Mouse (Mus musculus): Measurements from ENCODE around the gene Cdkn2b.

- TF ChIP-seq POLR2A (IDR thresholded peaks at IDR 0.05; ENCODE audit: low read depth, low read length) = no peak
- TF ChIP-seq CTCF (conservative IDR thresholded peaks at IDR 0.05; ENCODE audit: insufficient read depth, insufficient read length, low read depth, low read length) = no peak
Measured at GRCm38 (mm10) chr4:89309996-89310395, 843 bp downstream of the Cdkn2b start.
